Mouse (Mus musculus): ENCODE measurements at regions not wholly inside any gene's neighbourhood (a gene's known extent, or its start where the extent isn't known, plus 50 kb on each side); places are given as distances from the start of the nearest gene placed in this dataset.

- H3K4me3 ChIP-seq, result no peak overlapping the region
- no peak overlapping the region for H3K4me2 ChIP-seq
- H3K27ac ChIP-seq, result no peak overlapping the region
- H3K9me3 ChIP-seq, result no peaks in the 10 kb centered on the region
- no peaks in the 10 kb centered on the region; the same call in 1 of the 2 replicates for H3K4me1 ChIP-seq (replicated peaks)
- H3K36me3 ChIP-seq, result no peaks in the 10 kb centered on the region
- H3K9ac ChIP-seq, result no peak overlapping the region
- ATAC-seq (ENCODE audit: low FRiP score), result no peak
- WGBS, result 38% methylated on average over 4 of the region's 4 CpGs
- peaks cover 13% of the 10 kb centered on the region for H3K27me3 ChIP-seq
Observed at GRCm38 (mm10) chr13:72852896-72853295, 224.3 kb downstream of the Irx2 start.

- Histone ChIP-seq H3K27me3 (peaks cover 8% of the 10 kb centered on the region; the same call in 1 of the 2 replicates), H3K36me3 (no peaks in the 10 kb centered on the region)
Observed at GRCm38 (mm10) chr13:72875921-72876320, 247.3 kb downstream of the Irx2 start.

GRCm38 (mm10) chr13:72894982-72895381 is 266.4 kb downstream of the Irx2 start:
- WGBS, result 30% methylated on average over 11 of the region's 11 CpGs
- peak; percentile 73 for ATAC-seq (ENCODE audit: low FRiP score)
- Histone ChIP-seq H3K9ac (no peak overlapping the region), H3K4me3 (no peak overlapping the region), H3K27ac (no peak overlapping the region), H3K36me3 (no peaks in the 10 kb centered on the region), H3K4me2 (no peak overlapping the region), H3K4me1 (replicated peaks) (peaks cover 24% of the 10 kb centered on the region), H3K27me3 (peaks cover 56% of the 10 kb centered on the region), H3K9me3 (no peaks in the 10 kb centered on the region)

More at GRCm38 (mm10) chr13:72875921-72876320, 247.3 kb downstream of the Irx2 start:
- no peak for ATAC-seq (ENCODE audit: low FRiP score)
- no peaks in the 10 kb centered on the region for H3K4me1 ChIP-seq (replicated peaks)
- no peak overlapping the region for H3K27ac ChIP-seq
- no peak overlapping the region for H3K4me3 ChIP-seq
- no peak overlapping the region for H3K9ac ChIP-seq
- no peak overlapping the region for H3K4me2 ChIP-seq
- H3K9me3 ChIP-seq, result no peaks in the 10 kb centered on the region

GRCm38 (mm10) chr13:72902576-72902975 is 274.0 kb downstream of the Irx2 start:
- 49% methylated on average over 2 of the region's 2 CpGs for WGBS
- Histone ChIP-seq H3K4me3 (no peak overlapping the region), H3K27ac (no peak overlapping the region), H3K4me2 (no peak overlapping the region), H3K36me3 (no peaks in the 10 kb centered on the region), H3K9ac (no peak overlapping the region), H3K27me3 (peaks cover 39% of the 10 kb centered on the region), H3K9me3 (no peaks in the 10 kb centered on the region), H3K4me1 (replicated peaks) (peaks cover 4% of the 10 kb centered on the region)
- ATAC-seq (ENCODE audit: low FRiP score), result no peak

GRCm38 (mm10) chr13:72918895-72919294 is 290.3 kb downstream of the Irx2 start:
- whole genome bisulfite sequencing, result 84% methylated on average over 4 of the region's 4 CpGs
- ATAC-seq (ENCODE audit: low FRiP score), result no peak
- H3K9me3 ChIP-seq, result no peaks in the 10 kb centered on the region

GRCm38 (mm10) chr13:72920368-72920767 is 291.7 kb downstream of the Irx2 start:
- H3K36me3 ChIP-seq, result no peaks in the 10 kb centered on the region
- no peak overlapping the region for H3K4me3 ChIP-seq
- no peak overlapping the region for H3K9ac ChIP-seq
- H3K9me3 ChIP-seq, result no peaks in the 10 kb centered on the region
- WGBS, result 35% methylated on average over 1 of the region's 1 CpGs
- H3K27me3 ChIP-seq, result no peaks in the 10 kb centered on the region
- no peak overlapping the region for H3K27ac ChIP-seq
- H3K4me2 ChIP-seq, result no peak overlapping the region
- no peak for ATAC-seq (ENCODE audit: low FRiP score)
- no peaks in the 10 kb centered on the region for H3K4me1 ChIP-seq (replicated peaks)

More at GRCm38 (mm10) chr13:72918895-72919294, 290.3 kb downstream of the Irx2 start:
- Histone ChIP-seq H3K36me3 (no peaks in the 10 kb centered on the region), H3K4me3 (no peak overlapping the region), H3K27me3 (no peaks in the 10 kb centered on the region), H3K4me1 (replicated peaks) (no peaks in the 10 kb centered on the region), H3K27ac (no peak overlapping the region), H3K9ac (no peak overlapping the region), H3K4me2 (no peak overlapping the region)

GRCm38 (mm10) chr13:72924560-72925135 is 296.0 kb downstream of the Irx2 start:
- no peaks in the 10 kb centered on the region for H3K36me3 ChIP-seq
- H3K27me3 ChIP-seq, result no peaks in the 10 kb centered on the region
- H3K4me1 ChIP-seq (replicated peaks), result no peaks in the 10 kb centered on the region
- 51% methylated on average over 6 of the region's 6 CpGs for WGBS
- H3K27ac ChIP-seq, result no peak overlapping the region
- no peak overlapping the region for H3K4me2 ChIP-seq
- H3K9ac ChIP-seq, result no peak overlapping the region
- ATAC-seq (ENCODE audit: low FRiP score), result no peak
- peaks cover 5% of the 10 kb centered on the region; the same call in 1 of the 2 replicates for H3K9me3 ChIP-seq
- H3K4me3 ChIP-seq, result no peak overlapping the region

- Histone ChIP-seq H3K27ac (no peak overlapping the region), H3K4me3 (no peak overlapping the region), H3K4me1 (replicated peaks) (peaks cover 13% of the 10 kb centered on the region; the same call in 1 of the 2 replicates), H3K27me3 (peaks cover 5% of the 10 kb centered on the region; the same call in 1 of the 2 replicates), H3K36me3 (no peaks in the 10 kb centered on the region), H3K9ac (no peak overlapping the region), H3K9me3 (no peaks in the 10 kb centered on the region), H3K4me2 (no peak overlapping the region)
- WGBS, result 87% methylated on average over 4 of the region's 4 CpGs
- ATAC-seq (ENCODE audit: low FRiP score), result no peak
Observed at GRCm38 (mm10) chr13:72937246-72937645, 308.6 kb downstream of the Irx2 start.

DNA sequence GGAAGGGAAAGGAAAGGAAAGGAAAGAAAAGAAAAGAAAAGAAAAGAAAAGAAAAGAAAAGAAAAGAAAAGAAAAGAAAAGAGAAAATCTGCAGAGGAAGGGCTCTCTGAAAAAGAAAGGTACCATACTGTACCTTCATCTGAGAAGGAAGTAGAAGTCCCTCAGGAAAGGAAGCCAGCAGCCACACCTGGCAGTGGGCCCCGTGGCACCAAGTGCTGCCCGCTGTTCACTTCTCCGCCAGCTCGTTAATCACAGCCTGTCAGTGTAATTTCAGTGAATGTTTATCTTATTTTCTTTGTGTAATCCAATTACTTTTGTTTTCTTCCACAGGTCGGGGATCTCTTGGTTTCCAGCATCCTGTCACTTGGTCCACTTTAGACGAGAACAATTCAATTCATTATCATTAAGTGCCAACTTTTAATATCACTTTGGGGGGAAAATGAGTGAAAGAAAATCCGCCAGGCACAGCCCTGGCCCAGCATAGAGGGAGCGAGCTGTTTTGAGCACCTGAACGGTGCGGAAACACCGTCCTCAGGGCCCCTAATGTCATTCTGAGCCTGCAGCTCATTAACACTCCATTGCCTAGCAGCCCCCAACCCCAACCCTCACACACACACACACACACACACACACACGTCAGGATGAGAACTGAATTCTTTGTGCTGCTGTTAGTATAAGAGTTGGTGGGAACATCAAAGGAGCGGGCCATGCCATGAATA is 309.7 kb downstream of the Irx2 start:
- H3K27ac ChIP-seq, result no peak overlapping the region
- peaks cover 13% of the 10 kb centered on the region; the same call in 1 of the 2 replicates for H3K4me1 ChIP-seq (replicated peaks)
- no peaks in the 10 kb centered on the region for H3K36me3 ChIP-seq
- WGBS, result 51% methylated on average over 13 of the region's 13 CpGs
- H3K4me2 ChIP-seq, result no peak overlapping the region
- no peaks in the 10 kb centered on the region for H3K9me3 ChIP-seq
- ATAC-seq (ENCODE audit: low FRiP score), result 0 out of 2 replicates have a peak, but pooled peaks have one; percentile 39
- no peak overlapping the region for H3K9ac ChIP-seq
- H3K4me3 ChIP-seq, result no peak overlapping the region
- peaks cover 5% of the 10 kb centered on the region; the same call in 1 of the 2 replicates for H3K27me3 ChIP-seq

- 61% methylated on average over 7 of the region's 7 CpGs for WGBS
- ATAC-seq (ENCODE audit: low FRiP score), result no peak
- Histone ChIP-seq H3K9me3 (no peaks in the 10 kb centered on the region), H3K9ac (no peak overlapping the region), H3K36me3 (no peaks in the 10 kb centered on the region), H3K27ac (no peak overlapping the region), H3K27me3 (no peaks in the 10 kb centered on the region), H3K4me1 (replicated peaks) (no peaks in the 10 kb centered on the region), H3K4me3 (no peak overlapping the region), H3K4me2 (no peak overlapping the region)
Observed at GRCm38 (mm10) chr13:72947374-72948165, 312.7 kb upstream of the Irx4 start.

DNA sequence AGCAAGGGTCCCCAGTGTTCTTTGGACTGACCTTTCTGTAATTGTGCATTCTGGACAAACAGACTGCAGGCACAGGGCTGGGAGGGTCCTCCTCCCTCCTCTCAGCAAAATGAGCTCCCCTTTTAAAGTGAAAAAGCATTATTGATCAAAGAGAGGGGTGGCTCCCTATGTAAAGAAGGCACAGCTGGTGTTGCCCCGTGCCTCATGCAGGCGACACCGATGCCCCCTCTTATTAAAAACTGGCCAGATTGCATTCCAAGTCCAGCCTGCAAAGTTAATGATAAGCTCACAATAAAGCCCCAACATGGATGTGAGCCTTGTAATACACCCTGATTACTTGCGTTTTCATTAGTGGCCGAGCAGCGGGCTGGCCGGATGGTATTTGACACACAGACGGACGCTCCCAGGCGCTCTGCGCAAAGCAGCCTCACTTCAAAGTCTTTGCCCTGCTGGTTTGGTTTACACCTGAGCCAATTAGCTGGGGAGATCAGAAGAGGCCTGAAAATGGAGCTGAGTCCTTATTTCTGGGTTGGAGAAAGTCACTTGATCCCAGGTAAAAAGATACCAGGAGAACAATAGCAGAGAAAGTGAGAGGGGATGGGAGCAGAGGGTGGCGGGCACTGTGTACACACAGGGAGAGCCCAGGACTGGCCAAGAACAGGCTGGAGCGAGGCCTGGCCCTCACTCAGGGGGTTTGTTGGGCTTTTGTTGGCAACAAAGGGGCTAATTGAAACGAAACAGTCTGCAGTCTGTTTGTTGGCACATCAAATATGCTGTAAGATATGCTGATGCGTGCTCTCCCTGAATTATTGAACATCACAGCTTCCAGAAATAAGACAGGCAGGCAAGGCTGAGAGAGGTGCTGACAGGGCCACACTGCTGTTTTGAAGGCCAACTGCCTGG is 301.4 kb upstream of the Irx4 start:
- peak; percentile 74; the same call in 1 of the 2 replicates for ATAC-seq (ENCODE audit: low FRiP score)
- Histone ChIP-seq H3K4me3 (no peak overlapping the region), H3K4me2 (peak overlapping the region; percentile 6; the same call in 1 of the 2 replicates), H3K9ac (peak overlapping the region; percentile 30; the same call in 1 of the 2 replicates), H3K27ac (peak overlapping the region; percentile 3; the same call in 1 of the 2 replicates), H3K9me3 (no peaks in the 10 kb centered on the region), H3K27me3 (peaks cover 4% of the 10 kb centered on the region; the same call in 1 of the 2 replicates), H3K4me1 (replicated peaks) (peaks cover 18% of the 10 kb centered on the region), H3K36me3 (no peaks in the 10 kb centered on the region)
- 13% methylated on average over 15 of the region's 15 CpGs for WGBS

Measured in hindbrain, embryonic 13.5 days (tissue).